Mouse (Mus musculus): ENCODE results near the gene 2310057J18Rik. TPM values are rescaled to one million over a fixed set of nuclear protein-coding genes. Genes with fewer than 3 reads are reported as not detected.
"Not testable (repeated sequence)": the region's sequence is repeated elsewhere in the genome, so short reads cannot be mapped to it uniquely, and the experiment has no call there.

2310057J18Rik gene
- total RNA-seq (2021), result not detected
- long read RNA-seq, experiment 1, result 0 reads
- long read RNA-seq, experiment 2, result 0 reads

DNA sequence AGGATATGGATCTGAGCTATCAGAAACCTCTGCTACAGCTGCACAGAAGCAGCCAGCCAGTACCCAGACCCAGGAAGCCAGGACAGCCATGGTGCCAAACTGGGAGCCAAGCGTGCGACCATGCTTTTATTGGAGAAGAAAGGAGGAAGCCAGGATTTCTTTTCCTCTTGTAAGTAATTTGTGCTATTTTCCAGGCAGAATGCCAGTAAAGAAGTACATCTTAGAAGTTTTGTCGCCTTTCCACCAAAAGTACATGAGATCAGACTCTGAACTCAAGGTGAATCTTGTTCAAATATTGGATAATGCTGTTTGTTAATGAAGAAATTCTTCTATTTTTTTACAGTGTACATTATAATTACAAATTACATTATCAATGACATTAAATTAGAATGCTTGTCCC lies at the start of gene 2310057J18Rik:
TSS of gene 2310057J18Rik (minus strand) at position 101 of the 400 bp plus-strand sequence.
- no peak for DNase-seq

- DNase-seq, result not testable (repeated sequence)
These were observed 43.9 kb upstream of the 2310057J18Rik start for GRCm38 (mm10) chr10:29029960-29030359.

GRCm38 (mm10) chr10:29019496-29020270 lies 33.6 kb upstream of the 2310057J18Rik start:
- no peak for DNase-seq

- DNase-seq, result no peak
These were observed 11.7 kb upstream of the 2310057J18Rik start for GRCm38 (mm10) chr10:28997776-28998175.

- DNase-seq, result no peak
These were observed 2.9 kb upstream of the 2310057J18Rik start for GRCm38 (mm10) chr10:28988990-28989389.

- DNase-seq, result no peak
These were observed 17.9 kb downstream of the 2310057J18Rik start for GRCm38 (mm10) chr10:28968189-28968588.

- peak; percentile 8 to 47 for DNase-seq
These were observed 31.0 kb downstream of the 2310057J18Rik start for GRCm38 (mm10) chr10:28955138-28955537.

- no peak for DNase-seq
These were observed 31.6 kb downstream of the 2310057J18Rik start for GRCm38 (mm10) chr10:28954515-28954914.

Other genes with a start within 250 kb of the 2310057J18Rik start
- not detected for gene Soga3, start 157.5 kb upstream of the 2310057J18Rik start, total RNA-seq (2021)
- gene Gm49353, start 212.7 kb upstream of the 2310057J18Rik start, total RNA-seq (2021), result not detected
- gene 9330159F19Rik, start 225.3 kb upstream of the 2310057J18Rik start, total RNA-seq (2021), result under 1 TPM; 0.59 to 0.77 TPM

Measured in heart, adult 18-20 months (tissue).